Mouse (Mus musculus): ENCODE results near the gene Hoxd8.

DNA sequence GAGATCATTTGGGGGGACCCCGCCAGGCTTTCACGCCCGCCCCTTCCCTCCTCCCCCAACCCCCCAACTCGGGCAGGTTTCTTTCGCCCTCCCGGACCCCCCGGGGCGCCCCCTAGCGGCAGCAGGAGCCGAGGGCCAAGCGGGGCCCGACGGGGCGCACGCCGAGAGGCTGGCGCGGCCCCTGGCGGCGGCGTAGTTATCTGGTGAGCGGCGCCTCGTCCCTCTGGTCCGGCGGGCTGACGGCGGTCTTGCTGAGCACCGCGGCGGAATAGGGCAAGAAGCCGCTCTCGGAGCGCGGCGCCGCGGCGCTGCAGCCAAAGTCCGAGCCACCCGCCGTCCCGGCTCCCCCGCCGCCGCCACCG, 49.0 kb upstream of the Hoxd8 start:
- TF ChIP-seq CTCF (IDR thresholded peaks at IDR 0.05; ENCODE audit: low read depth) = peak; percentile 47
- TF ChIP-seq EP300 (optimal IDR thresholded peaks at IDR 0.05) = no peak

All from stomach, postnatal 0 days (tissue).